Mouse (Mus musculus): ENCODE measurements around the gene Cdk5rap3.
A peak's percentile ranks its signal among the peaks of the same experiment; 100 is the strongest.

Gene Cdk5rap3

DNA sequence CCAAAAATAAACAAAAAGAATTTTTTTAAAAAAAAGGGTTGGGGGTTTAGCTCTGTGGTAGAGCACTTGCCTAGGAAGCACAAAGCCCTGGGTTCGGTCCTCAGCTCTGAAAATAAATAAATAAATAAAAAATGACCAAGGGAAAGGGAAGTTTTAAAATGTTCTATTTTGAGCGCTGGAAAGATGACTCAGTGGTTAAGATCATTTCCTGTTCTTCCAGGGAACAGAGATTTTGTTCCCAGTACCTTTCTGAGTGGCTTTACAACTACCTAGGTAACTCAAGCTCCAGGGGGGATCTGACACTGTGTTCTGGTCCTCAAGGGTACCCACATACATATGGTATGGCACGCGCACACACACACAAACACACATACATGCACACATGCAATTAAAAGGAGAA, 20.4 kb downstream of the Cdk5rap3 start:
- DNase-seq (ENCODE audit: low spot score) = no peak

GRCm38 (mm10) chr11:96893203-96893842, 23.0 kb downstream of the Cdk5rap3 start:
- no peak for DNase-seq (ENCODE audit: low spot score)

DNA sequence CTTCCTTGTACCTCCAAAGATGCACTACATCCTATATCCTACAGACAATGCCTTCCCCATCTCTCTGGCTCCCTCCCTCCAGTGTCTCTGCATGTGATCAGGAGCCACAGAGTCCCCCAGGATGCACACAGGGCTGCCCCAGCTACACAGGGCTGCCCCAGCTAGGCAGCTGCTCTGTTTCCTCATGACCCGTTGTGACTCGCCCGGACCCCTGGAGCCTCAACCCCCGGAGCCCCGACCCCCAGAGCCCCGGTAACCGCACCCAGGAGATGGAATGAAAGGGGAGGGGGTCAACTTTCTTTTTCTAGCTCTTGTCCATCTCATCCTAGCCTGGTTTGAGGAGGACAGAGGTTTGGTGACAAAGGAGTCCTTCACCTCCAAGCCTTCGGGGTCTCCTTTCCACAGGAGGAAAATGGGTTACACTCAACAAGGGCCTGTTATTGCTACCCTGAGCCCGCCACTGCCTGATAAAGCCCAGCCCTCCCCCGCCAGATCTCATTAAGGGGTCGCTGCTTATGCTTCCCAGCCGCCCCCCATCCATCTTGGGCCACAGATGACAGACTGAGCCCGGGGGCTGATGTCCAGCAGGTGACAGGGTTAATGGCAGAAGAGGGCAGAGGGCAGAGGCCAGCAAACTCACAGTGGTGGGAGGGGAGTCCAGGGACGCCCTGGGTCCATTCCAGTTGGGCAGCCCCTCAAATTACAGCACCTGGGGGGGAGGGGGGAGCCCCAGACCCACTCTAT, 24.3 kb downstream of the Cdk5rap3 start:
- no peak for DNase-seq (ENCODE audit: low spot score)

- DNase-seq (ENCODE audit: low spot score) = no peak
Observed at GRCm38 (mm10) chr11:96886942-96887546, 29.3 kb downstream of the Cdk5rap3 start.

- DNase-seq (ENCODE audit: low spot score) = no peak
Observed at GRCm38 (mm10) chr11:96885901-96886340, 30.4 kb downstream of the Cdk5rap3 start.

- DNase-seq (ENCODE audit: low spot score) = no peak
Observed at GRCm38 (mm10) chr11:96880296-96880695, 36.0 kb downstream of the Cdk5rap3 start.

DNA sequence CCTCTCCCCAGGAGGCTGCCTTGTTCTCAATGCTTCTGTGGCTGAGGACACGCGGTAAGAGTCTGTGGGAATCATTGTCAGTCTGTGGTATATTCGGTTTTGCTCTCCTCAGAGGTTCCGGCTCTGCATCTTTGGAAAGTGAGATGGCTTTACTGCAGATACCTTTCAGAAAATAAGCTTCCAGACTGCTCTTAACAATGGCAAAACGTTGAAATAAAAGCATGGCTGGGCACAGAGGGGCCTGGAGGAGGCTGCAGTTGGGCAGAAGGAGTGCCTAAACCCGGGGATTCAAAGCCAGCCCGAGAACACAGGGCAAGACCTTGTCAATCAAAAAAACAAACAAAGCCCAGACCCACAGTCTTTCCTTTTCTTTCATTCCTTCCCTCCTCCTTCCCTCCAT, 36.9 kb downstream of the Cdk5rap3 start:
- no peak for DNase-seq (ENCODE audit: low spot score)

GRCm38 (mm10) chr11:96878715-96879114, 37.6 kb downstream of the Cdk5rap3 start:
- no peak for DNase-seq (ENCODE audit: low spot score)

GRCm38 (mm10) chr11:96877071-96877470, 39.2 kb downstream of the Cdk5rap3 start:
- no peak for DNase-seq (ENCODE audit: low spot score)

DNA sequence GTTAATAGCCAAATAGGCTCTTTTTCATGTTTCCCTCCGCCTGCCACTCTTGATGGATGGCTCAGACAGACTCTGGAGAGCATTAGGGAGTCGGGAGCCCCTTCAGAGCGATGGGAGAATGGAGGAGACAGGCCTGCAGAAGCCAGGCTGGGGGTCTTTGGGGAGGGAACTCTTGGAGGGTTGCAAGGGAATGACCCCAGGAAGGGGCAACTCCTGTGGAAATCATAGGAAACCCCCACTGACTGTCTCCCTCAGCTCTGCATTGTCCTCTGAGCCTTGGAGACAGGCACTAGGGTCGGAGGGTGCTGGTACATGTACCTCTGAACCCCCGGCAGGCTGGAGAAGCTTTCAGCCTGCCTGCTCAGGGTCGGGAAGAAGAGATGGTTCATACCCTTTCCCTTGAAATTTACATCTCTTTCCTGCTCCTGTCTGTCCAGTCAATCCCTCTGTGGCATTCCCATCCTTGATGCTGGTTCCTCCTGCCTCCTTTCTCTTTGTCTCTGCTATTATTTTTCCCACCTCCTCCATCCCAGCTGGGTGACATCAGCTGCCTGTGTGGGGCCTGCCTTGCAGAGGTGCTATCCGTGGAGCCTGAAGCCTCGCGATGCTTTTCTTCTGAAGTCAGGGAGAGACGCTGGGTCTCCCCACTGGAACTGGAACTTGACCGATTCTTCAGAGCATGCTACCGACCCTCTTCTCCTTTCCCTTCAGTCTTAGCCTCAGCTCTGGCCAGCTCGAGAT, 39.8 kb downstream of the Cdk5rap3 start:
- no peak for DNase-seq (ENCODE audit: low spot score)

DNA sequence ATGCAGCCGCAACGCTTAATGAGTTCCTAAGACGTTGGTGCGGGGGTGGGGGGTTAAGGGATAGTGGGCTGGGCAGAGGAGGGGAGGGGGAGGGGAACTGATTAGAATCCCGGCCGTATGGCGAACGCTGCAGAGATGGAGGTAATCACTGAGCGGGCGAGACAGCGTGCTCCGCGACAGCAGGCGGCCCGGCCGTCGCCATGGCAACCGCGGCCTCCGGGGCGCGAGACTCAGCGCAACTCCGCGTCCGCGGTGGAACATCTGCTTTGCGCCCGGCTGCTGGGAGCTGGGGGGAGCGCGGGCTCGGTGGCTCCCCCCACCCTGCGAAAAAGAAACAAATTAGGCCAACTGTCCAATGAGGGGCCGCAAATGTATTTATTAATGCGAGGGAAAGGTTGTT, 40.6 kb downstream of the Cdk5rap3 start:
- peak; percentile 46 for DNase-seq (ENCODE audit: low spot score)

DNA sequence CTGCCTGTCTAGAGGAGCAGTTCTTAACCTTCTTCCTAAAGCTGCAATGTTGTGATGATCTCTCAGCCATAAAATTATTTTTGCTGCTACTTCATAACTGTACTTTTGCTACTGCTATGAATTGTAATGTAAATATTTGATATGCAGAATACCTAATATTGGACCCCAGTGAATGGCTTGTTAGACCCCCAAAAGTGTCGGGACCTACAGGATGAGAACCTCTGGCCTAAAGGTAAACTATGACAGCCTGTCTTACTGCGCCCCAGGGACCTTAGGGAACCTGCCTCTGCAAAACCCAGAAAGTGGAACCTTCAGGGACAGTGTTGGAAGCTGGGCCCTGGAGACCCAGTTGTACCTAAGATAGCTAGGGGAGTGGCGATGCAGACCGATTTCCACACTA, 41.0 kb downstream of the Cdk5rap3 start:
- DNase-seq (ENCODE audit: low spot score) = no peak

DNA sequence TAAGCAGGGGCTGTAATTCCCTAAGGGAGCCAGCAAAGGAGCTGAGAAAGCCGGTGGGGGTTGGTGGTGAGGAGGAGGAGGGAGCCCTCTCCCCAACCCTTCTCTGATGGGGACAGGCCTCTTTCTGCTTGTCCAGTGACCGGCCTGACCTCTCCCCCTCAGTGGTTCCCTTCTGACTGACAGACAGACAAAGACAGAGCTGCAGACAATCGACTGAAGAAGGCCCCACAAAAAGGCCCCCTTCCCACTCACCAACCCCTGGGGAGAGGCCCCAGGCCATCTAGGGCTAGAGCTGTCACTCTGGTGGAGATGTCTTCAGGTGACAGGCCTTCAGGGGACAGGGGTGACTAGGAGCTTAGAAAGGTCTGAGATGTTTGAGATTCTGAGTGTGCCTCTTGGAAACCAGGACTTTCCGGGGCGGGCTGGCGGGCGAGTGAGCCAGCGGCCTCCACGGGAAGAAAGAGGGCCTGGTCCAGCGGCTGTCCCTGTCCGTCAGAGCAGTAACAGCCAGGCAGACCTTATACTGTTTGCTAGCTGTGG, 42.6 kb downstream of the Cdk5rap3 start:
- no peak for DNase-seq (ENCODE audit: low spot score)

GRCm38 (mm10) chr11:96872441-96873379, 43.6 kb downstream of the Cdk5rap3 start:
- no peak for DNase-seq (ENCODE audit: low spot score)

DNA sequence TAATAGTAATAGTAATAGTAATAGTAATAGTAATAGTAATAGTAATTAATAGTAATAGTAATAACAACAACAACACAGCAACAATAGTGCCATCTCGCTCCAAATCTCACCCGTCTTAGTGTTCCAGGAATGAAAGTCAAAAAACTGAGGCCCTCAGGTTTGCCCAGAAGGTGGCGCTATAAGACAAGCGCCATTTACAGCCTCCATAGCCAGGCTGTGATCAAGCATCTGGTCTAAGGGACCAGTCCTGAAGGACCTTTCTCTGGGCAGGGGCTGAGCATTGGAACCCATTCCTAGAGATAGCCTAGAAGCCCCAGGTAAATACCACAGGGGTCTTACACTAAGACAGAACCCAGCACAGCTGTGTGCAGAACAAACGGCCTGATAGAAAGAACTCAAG, 49.1 kb downstream of the Cdk5rap3 start:
- DNase-seq (ENCODE audit: low spot score) = peak; percentile 57

- no peak for DNase-seq (ENCODE audit: low spot score)
Observed at GRCm38 (mm10) chr11:96863206-96863995, 52.9 kb downstream of the Cdk5rap3 start.

DNA sequence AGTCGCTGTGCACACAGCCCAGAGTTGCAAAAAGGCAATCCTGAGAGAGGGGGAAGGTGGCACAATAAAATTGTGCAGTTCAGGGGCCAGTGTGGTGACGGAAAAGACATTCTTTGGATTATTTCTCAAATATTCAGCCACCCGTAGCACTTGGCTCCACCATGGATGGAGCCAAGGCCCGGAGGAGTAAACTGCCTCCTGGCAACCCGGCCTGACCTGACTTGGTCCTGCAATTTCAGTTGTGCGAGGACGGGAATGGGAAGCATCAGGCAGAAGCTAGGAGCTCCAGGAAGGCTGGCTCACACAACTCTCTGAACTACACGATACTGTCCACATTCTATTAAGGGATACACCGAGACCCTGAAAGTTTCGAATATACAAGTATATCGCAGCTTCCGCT, 53.8 kb downstream of the Cdk5rap3 start:
- DNase-seq (ENCODE audit: low spot score) = no peak

- peak; percentile 94 for DNase-seq (ENCODE audit: low spot score)
Observed at GRCm38 (mm10) chr11:96861878-96862289, 54.4 kb downstream of the Cdk5rap3 start.

DNA sequence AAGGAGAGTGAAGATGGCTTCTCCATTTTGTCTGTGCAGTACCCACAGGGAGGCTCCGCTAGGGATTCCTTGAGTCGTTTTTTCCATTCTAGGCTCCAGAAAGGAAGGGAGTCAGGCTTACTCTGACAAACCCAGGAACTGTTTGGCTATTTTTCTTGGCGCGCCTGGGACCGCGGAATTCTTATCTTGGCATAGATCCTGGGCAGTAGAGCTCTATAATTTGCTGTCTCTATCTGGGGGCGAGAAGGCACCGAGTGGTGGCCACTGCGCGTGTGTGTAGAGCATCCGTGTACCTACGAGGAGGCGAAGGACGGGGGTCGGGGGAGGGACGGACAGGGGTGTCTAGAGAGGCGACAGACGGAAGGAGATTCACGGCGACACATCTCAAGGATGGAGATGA, 54.9 kb downstream of the Cdk5rap3 start:
- no peak for DNase-seq (ENCODE audit: low spot score)

DNA sequence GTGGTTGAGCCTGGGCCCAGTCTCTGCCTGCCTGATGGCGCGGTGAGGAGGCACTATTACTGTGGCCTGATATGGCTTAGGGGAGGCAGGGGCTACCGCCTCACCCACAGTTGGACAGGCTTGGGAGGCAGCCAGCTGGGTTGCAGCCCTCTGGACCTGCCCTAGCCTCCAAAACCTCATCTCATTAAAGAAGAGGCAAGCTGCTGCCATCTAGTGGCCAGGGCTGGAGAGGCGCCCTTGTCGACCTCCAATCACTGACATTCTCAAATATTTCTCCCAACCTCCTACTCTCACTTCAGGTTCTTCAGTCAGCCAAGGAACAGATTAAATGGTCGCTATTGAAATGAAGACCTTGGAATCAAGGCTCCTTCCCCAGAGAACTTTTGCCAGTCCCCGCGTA, 55.7 kb downstream of the Cdk5rap3 start:
- peak; percentile 59 for DNase-seq (ENCODE audit: low spot score)

All from T-cell, adult 2 months (primary cell).